Mouse (Mus musculus): ENCODE measurements at regions not wholly inside any gene's neighbourhood (a gene's known extent, or its start where the extent isn't known, plus 50 kb on each side); places are given as distances from the start of the nearest gene placed in this dataset.
"Not testable (repeated sequence)": the region's sequence is repeated elsewhere in the genome, so short reads cannot be mapped to it uniquely, and the experiment has no call there.

DNA sequence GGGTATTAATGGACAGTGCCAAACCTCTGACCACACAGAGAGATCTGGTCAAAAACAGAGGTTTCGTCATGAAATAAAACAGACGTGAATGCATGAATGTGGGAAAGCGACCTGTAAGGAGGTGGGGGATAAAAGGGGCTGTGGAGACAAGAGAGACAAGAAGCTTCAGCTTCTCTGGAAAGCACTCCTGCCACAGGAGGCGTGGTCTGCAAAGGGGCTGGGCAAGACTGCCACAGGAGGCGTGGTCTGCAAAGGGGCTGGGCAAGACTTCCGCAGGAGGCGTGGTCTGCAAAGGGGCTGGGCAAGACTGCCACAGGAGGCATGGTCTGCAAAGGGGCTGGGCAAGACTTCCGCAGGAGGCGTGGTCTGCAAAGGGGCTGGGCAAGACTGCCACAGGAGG is 77.6 kb upstream of the Zmat1 start:
- TF ChIP-seq CTCF (IDR thresholded peaks at IDR 0.05; ENCODE audit: borderline replicate concordance, control insufficient read depth, extremely low read depth, insufficient read depth, low read length, poor library complexity); POLR2A (IDR thresholded peaks at IDR 0.05; ENCODE audit: control insufficient read depth, extremely low read depth, insufficient read depth, low read length, poor library complexity): not testable (repeated sequence)
